Mouse (Mus musculus) brain, embryonic 14.5 days (tissue): ENCODE data around the gene Plin3. TPM values are rescaled to one million over a fixed set of nuclear protein-coding genes. Genes with fewer than 3 reads are reported as not detected.

Experiments
- DNase-seq: peaks from one replicate; pipeline ENCODE4 v3.0.0-alpha.2; 2011; ENCODE audit warnings: low read depth
- CTCF ChIP-seq: fragments of 200-500 bp; IDR thresholded peaks from 2 replicates; pipeline ENCODE4 v1.5.1; 2012; ENCODE audit warnings: inconsistent platforms, mild to moderate bottlenecking, moderate library complexity, borderline replicate concordance; ENCODE audit not compliant: insufficient read depth, insufficient read length; ENCODE audit errors: extremely low read depth
- POLR2A ChIP-seq: fragments of 200-500 bp; IDR thresholded peaks from 2 replicates; pipeline ENCODE4 v1.6.1; 2012; ENCODE audit warnings: mild to moderate bottlenecking, inconsistent platforms, borderline replicate concordance; ENCODE audit not compliant: poor library complexity, insufficient read depth, insufficient read length, severe bottlenecking; ENCODE audit errors: extremely low read depth
- polyA plus RNA-seq: library from polyadenylated mRNA; depleted of rRNA; stranded (reverse); fragments of >200 nt; gene quantifications from 2 replicates; pipeline ENCODE4 v1.2.3, GENCODE M21; 2012

The Plin3 gene
- polyA plus RNA-seq, 1 experiment = 8.3 TPM

DNA sequence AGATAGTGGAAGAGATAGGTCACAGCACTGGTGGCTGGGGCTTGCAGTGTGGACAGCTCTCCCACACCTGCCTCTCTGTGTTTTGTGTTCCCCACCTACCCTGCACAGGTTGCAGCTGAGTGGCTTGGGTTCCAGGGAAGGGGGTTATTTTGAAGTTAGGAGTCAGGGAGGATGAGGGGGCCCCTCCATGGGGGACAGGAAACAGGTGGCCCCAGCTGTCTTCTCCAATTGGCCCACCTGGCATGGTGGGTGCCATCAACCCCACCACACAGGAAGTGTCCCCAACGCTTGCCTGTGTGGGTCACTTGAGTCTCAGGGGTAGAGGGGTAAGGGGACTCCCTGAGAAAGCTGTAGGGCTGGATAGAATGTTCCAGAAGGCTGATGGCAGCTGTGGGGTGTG lies 618 bp upstream of the Plin3 start:
- TF ChIP-seq CTCF (no peak), POLR2A (no peak)
- no peak for DNase-seq

DNA sequence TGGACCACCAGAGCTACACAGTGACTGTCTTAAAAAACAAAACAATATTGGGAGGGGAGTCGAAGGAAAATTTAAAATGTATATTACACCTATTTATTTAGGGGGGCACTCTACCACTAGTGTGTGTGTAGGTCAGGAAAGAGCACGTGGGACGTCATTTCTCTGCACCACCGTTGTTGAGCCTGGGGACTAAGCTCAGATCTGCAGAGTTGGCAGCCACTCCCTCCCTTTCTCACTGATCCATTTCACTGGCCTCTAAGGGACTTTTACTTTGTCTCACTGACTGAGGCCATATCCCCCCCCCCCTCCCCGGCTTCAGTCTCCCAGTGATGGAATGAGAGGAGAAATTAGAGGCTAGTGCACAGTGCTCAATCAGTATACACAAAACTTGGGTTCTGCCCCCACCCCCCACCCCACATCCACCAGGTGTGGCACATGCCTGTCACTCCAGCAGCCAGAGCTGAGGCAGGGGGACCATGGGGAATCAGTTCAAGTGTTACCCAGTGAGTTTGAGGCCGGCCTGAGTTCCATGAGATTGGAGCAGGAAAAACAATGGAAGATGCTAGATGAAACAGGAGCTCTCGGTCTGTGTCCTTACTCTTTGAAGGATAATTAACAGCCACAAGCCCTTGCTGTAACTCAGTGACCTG lies 722 bp downstream of the Plin3 start:
- DNase-seq = no peak
- TF ChIP-seq CTCF = no peak
- TF ChIP-seq POLR2A = no peak

DNA sequence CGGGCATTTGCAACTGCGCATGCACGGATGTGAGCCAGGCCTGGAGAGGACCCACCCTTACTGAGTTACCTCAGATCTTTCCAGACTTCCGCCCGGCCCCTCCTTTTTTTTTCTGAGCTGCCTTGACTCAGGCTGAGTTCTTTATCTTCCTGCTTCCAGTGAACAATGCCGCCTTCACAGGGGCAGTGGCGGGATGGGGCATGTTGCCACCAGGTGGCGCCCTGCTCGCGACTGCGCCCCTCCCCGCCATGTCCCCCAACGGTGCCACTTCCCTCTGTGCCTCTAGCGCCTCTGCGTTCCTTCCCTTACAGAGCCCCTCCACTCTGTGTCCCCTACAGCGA lies 1.5 kb downstream of the Plin3 start:
- DNase-seq = peak; percentile 95
- TF ChIP-seq CTCF = peak; percentile 83
- 0 out of 2 replicates have a peak, but pooled peaks have one; percentile 9 for TF ChIP-seq POLR2A

DNA sequence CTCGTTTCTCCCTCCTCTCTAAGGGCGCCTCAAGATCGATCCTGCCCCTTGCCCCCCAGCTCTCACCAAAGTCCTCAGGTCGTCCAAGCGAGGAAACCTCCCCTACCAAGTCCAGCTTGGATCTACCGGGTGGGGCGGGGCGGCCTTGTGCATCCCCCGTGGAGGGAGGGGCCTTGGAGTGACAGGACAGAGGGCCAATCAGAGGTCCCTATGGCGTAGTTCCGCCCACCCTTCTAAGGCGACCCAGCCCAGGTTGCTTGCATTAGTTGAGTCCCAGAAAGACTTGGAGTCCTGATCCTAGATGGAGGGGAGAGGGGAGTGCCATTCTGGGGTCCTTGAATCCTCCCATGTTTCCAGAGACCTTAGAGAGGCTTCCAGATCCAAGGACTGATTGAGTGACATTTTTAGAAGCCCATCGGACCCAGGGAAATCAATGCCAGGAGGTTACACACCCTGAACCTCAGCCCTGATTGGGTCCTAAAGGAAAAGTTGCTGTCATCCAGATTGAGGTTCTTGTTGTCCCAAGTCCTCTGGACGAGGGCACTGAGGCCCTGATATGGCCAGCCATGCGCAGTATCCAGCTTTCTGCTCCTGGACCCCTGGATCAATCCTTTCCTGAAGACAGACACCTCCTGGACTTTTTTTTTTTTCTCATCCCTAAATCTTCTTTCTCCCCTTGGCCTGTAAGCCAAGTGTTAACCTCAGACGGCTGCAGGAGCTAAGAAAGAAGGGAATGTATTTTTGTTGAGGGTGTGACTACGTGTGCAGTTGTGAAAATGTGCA lies 2.1 kb downstream of the Plin3 start:
- peak; percentile 89 for DNase-seq
- TF ChIP-seq CTCF (no peak), POLR2A (no peak)

DNA sequence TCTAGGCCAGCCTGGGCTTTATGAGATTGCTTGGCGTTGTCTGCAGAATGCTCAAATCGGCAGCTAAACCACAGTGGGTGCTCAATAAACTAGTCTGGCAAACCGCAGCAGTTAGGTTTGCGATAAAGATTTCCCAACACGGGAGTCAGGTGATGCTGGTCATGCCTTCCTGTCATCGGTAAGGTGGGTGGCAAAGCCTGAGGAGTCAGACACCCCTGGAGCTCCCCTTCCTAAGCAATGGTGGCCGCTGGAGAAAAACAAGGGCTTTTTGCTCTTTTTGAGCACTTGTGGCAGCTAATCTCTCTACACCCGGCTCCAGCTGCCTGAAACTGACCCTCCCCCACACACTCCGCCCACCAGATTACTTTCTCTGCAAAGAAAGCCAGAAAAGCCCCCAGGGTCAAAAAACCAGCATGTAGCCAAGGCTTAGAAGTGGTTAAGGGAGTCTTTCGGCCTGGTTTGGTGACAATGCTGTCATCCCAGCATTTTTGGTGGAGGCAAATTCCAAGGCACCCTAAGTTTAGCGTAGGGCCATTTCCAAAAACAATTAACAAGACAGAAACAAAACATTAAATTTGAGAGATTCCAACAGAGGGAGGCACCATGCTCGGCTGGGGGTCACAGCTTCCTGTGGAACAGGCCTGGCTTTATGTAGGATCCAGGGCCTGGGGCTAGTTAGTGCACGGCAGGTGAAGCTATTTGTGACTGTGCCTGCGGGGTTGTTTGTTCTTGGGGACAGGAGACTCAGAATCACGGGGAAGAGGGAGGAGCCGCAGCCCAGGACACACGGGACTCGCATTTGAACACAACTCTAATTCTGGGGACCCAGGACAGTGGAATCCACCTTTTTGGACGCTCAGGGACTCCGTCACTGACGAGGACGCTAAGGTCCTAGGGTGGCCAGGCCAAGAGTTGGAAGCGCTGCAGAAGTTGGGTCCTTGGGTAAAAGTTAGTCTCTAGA lies 3.0 kb downstream of the Plin3 start:
- TF ChIP-seq CTCF (no peak), POLR2A (no peak)
- peak; percentile 72 for DNase-seq

DNA sequence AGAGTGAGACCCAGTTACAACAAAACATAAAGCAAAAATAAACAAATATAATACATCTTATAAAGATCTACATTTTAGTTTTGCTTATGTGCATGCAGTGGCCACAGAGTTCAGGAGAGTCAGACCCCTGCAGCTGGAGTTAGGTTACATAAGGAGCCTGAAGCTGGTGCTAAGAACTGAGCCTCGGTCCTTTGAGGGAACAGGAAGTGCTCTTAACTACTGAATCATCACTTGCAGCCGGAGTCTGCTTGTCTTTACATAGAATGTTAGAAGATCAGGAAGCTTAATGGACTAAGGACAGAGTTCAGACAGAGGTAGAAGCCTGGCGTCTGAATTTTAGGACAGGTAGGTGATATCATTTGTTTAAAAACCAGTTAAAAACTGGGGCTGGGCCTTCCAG lies 3.8 kb downstream of the Plin3 start:
- TF ChIP-seq CTCF = no peak
- TF ChIP-seq POLR2A = no peak
- DNase-seq = no peak

DNA sequence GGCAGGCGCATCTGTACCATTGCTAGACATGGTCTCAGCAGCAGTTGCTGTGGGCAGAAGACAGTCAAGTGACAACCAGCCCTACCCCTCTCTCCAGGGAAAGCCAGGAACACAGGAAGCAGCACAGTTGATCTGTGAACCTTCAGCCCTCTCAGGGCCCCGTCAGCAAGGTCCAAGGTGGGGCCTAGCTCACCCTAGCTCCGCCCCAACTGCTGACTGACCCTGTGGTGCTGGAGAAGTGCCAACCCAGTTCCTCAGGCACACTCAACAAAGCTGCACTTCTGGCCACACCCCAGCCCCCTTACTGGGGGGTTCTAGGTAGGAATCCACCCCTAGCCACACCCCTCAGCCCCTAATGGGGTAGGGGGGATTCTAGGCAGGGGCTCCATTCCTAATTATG lies 4.8 kb downstream of the Plin3 start:
- TF ChIP-seq CTCF = no peak
- TF ChIP-seq POLR2A = no peak
- DNase-seq = peak; percentile 22

DNA sequence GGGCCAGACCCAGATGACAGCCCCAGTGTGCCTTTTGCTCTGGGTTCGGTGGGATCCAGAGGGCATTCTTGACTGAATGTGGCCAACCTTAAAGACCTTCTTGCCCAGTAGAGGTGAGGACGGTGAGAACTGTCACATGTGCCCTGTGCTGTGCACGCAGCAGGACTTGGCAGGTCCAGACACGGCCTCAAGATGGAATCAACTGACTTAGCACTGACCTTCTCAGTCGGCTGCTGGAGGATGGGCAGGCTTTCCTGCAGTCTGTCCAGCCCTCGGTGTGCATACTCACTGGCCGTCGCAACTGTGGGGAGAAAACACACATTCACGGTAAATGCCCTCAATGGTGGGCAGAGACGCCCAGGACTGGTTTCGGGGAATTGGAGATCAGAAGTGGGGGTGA lies 6.7 kb downstream of the Plin3 start:
- DNase-seq = no peak
- TF ChIP-seq POLR2A = no peak
- no peak for TF ChIP-seq CTCF

DNA sequence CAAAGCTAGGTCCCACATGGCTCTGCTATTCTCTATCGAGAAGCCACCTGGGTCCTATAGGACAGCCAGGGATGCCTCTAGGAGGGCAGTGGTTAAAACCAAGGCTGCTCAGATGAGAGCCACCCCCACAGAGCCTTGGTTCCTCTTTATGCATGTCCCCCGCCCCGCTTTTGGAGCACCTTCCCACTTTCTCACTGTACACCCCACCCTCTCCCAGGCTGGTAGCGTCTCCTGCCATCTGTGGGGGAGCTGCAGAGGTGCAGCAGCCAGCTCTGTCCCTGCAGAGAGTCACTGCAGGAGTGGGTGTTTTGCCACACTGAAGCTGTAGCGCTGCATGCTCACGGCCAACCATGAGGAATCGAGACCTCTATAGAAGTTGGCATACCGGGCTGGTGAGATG lies 9.4 kb downstream of the Plin3 start:
- TF ChIP-seq POLR2A (no peak), CTCF (no peak)

DNA sequence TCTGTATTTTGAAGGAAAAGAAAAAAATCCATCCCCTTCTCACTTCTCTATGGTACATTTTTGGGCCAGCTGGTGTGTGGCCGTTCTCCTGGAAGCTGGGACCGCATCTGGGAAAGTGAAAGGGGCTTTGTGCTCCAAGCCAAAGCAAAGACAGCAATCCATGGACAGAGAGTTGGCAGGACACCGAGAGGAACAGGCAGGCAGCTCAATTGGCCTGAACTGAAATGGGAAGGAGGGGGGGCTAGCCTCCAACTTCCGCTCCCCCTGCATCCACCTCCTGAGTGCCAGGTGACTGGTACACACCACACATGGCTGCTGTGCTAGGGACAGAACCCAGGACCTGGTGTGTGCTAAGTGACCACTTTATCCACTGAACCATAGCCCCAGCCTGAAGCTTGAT lies 9.9 kb downstream of the Plin3 start:
- no peak for DNase-seq
- TF ChIP-seq CTCF (no peak), POLR2A (no peak)

More for the DNA sequence above, 9.4 kb downstream of the Plin3 start:
- no peak for DNase-seq

DNA sequence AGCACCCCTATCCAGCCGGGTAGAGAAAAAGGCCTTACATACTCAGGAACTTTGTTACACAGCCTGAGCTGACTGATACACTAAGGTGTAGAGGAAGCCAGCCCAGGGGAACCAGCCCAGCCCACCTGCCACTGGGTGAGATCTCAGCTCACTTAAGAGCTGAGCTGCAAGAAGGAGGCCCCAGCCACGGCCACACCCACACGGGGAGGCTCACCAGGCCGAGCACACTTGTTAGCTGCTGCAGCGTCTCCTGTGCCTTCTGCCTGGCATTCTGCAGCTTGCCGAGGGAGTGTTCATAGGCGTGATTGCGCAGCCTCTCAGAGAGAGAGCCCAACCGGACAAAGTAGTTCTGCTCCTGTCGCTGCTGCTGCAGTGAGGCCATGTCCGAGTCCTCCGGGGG lies 11.5 kb downstream of the Plin3 start:
- TF ChIP-seq POLR2A (no peak), CTCF (no peak)
- no peak for DNase-seq
